Mouse (Mus musculus) forebrain, embryonic 10.5 days (tissue): ENCODE measurements around the gene Kmt2c. TPM values are rescaled to one million over a fixed set of nuclear protein-coding genes. Genes with fewer than 3 reads are reported as not detected.

ENCODE experiments used
- DNase-seq: peaks from one replicate; pipeline ENCODE4 v3.0.0-alpha.2; 2017; ENCODE audit warnings: low spot score; ENCODE audit errors: extremely low spot score
- H3K27ac ChIP-seq: fragments of 300-500 bp; sonication (generic); 2 replicates; pipeline ENCODE4 v1.5.1; 2016; ENCODE audit warnings: mild to moderate bottlenecking
- H3K27me3 ChIP-seq: fragments of 300-500 bp; sonication (generic); 2 replicates; pipeline ENCODE4 v1.6.1; 2016; ENCODE audit warnings: mild to moderate bottlenecking; ENCODE audit not compliant: poor library complexity, severe bottlenecking
- H3K36me3 ChIP-seq: fragments of 300-500 bp; sonication (generic); replicated peaks from 2 replicates; pipeline ENCODE4 v1.6.1; 2016; ENCODE audit warnings: mild to moderate bottlenecking, moderate library complexity
- H3K4me1 ChIP-seq: fragments of 300-500 bp; sonication (generic); 2 replicates; pipeline ENCODE4 v1.6.1; 2016
- H3K4me3 ChIP-seq: fragments of 300-500 bp; sonication (generic); 2 replicates; pipeline ENCODE4 v1.5.1; 2016; ENCODE audit warnings: mild to moderate bottlenecking, moderate library complexity
- H3K9me3 ChIP-seq: fragments of 300-500 bp; sonication (generic); 2 replicates; pipeline ENCODE4 v1.6.1; 2016; ENCODE audit warnings: mild to moderate bottlenecking, moderate library complexity
- WGBS: fragments of 180-500 bp; shearing (Covaris S2); methylation state at CpG from one replicate; pipeline ENCODE4 v1.1.7; 2016; 5-methylcytosine and 5-hydroxymethylcytosine counted together
- polyA plus RNA-seq: library from polyadenylated mRNA; unstranded; fragments of >200 nt; fragmentation: Nextera tagmentation; extraction: Ambion mirVana; gene quantifications from 2 replicates; pipeline ENCODE4 v1.2.1, GENCODE M21; 2016

The Kmt2c gene
- polyA plus RNA-seq = 9.9 and 12.0 TPM in 2 replicates

DNA sequence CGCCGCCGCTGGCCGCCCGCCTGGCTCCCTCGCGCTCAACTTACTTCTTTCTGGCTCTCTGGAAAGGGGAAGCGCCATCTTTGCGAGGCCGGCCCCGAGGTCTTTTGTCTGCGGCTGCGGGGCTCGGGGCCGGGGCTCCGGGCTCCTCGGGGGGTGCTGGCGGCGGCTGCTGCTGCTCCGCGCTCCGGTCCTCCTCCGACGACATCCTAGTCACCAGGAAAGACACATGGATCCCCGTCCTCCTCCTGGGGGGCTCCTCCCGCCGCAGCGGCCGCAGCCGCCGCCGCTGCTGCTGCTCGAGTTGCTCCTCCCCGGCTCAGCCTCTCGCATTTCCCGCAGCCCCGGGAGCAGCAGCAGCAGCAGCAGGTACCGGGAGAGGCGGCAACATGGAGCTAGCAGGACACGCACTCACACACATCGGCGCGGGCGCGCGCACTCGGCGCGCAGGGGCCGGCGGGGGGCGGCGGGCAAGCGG, at the start of gene Kmt2c:
TSS of gene Kmt2c (minus strand) at position 438 of the 475 bp plus-strand sequence.
- Histone ChIP-seq H3K4me1 (peaks cover 18% of the 10 kb centered on the region), H3K27me3 (peaks cover 9% of the 10 kb centered on the region; the same call in 1 of the 2 replicates), H3K9me3 (no peaks in the 10 kb centered on the region), H3K4me3 (peak within 1 kb of the TSS; percentile 94), H3K36me3 (no peaks in the 10 kb centered on the region), H3K27ac (peak within 1 kb of the TSS; percentile 97)
- peak; percentile 78 for DNase-seq
- 5% methylated on average over 54 of the region's 54 CpGs for WGBS

GRCm38 (mm10) chr5:25546912-25547311, 48.3 kb upstream of the Kmt2c start:
- 92% methylated on average over 2 of the region's 2 CpGs for WGBS
- H3K36me3 ChIP-seq = no peaks in the 10 kb centered on the region
- H3K9me3 ChIP-seq = no peaks in the 10 kb centered on the region; the same call in 1 of the 2 replicates
- no peak overlapping the region for H3K4me3 ChIP-seq
- H3K27me3 ChIP-seq = no peaks in the 10 kb centered on the region
- DNase-seq = no peak
- no peaks in the 10 kb centered on the region for H3K4me1 ChIP-seq
- no peak overlapping the region for H3K27ac ChIP-seq

DNA sequence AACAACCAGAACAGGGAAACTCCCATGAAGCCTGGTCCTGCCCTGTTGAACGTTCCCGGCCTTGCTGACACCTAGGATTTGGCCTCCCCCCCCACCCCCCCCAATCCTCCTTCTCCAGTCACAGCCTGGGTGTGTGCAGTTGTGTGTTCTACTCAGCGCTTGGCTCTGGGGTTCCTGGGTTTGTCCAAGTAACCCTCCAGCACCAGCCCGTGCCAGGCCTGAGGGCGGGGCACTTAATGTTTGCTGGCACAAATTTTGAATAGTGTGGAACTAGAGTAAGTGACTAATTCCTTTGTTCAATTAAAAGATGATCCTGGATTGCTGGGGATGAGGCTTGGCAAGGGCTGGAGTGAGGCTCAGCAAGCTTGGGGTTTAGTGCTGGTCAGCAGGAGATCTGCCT, 46.0 kb upstream of the Kmt2c start:
- DNase-seq = no peak
- H3K9me3 ChIP-seq = no peaks in the 10 kb centered on the region; the same call in 1 of the 2 replicates
- no peaks in the 10 kb centered on the region for H3K27me3 ChIP-seq
- no peak overlapping the region for H3K27ac ChIP-seq
- no peaks in the 10 kb centered on the region for H3K36me3 ChIP-seq
- no peak overlapping the region for H3K4me3 ChIP-seq
- no peaks in the 10 kb centered on the region for H3K4me1 ChIP-seq
- WGBS = 92% methylated on average over 5 of the region's 5 CpGs

GRCm38 (mm10) chr5:25544061-25544460, 45.5 kb upstream of the Kmt2c start:
- no peak for DNase-seq
- H3K4me1 ChIP-seq = no peaks in the 10 kb centered on the region
- H3K36me3 ChIP-seq = no peaks in the 10 kb centered on the region
- H3K9me3 ChIP-seq = no peaks in the 10 kb centered on the region; the same call in 1 of the 2 replicates
- H3K4me3 ChIP-seq = no peak overlapping the region
- 92% methylated on average over 3 of the region's 3 CpGs for WGBS
- no peaks in the 10 kb centered on the region for H3K27me3 ChIP-seq
- H3K27ac ChIP-seq = no peak overlapping the region

- WGBS = 75% methylated on average over 2 of the region's 2 CpGs
- H3K27me3 ChIP-seq = no peaks in the 10 kb centered on the region
- H3K4me3 ChIP-seq = no peak overlapping the region
- H3K27ac ChIP-seq = no peak overlapping the region
- H3K9me3 ChIP-seq = peaks cover 6% of the 10 kb centered on the region; the same call in 1 of the 2 replicates
- peaks cover 3% of the 10 kb centered on the region; the same call in 1 of the 2 replicates for H3K4me1 ChIP-seq
- DNase-seq = no peak
- H3K36me3 ChIP-seq = no peaks in the 10 kb centered on the region
Measured at GRCm38 (mm10) chr5:25541661-25542060, 43.1 kb upstream of the Kmt2c start.

- no peak for DNase-seq
- Histone ChIP-seq H3K27me3 (no peaks in the 10 kb centered on the region), H3K4me1 (peaks cover 10% of the 10 kb centered on the region; the same call in 1 of the 2 replicates), H3K36me3 (no peaks in the 10 kb centered on the region), H3K4me3 (no peak overlapping the region), H3K27ac (no peak overlapping the region), H3K9me3 (peaks cover 6% of the 10 kb centered on the region; the same call in 1 of the 2 replicates)
- WGBS = 84% methylated on average over 3 of the region's 3 CpGs
Measured at GRCm38 (mm10) chr5:25540921-25541320, 42.3 kb upstream of the Kmt2c start.

- H3K36me3 ChIP-seq = no peaks in the 10 kb centered on the region
- H3K4me1 ChIP-seq = peaks cover 10% of the 10 kb centered on the region; the same call in 1 of the 2 replicates
- no peak for DNase-seq
Measured at GRCm38 (mm10) chr5:25540412-25540811, 41.8 kb upstream of the Kmt2c start.

GRCm38 (mm10) chr5:25536921-25537409, 38.4 kb upstream of the Kmt2c start:
- H3K4me3 ChIP-seq = no peak overlapping the region
- DNase-seq = no peak
- WGBS = 47% methylated on average over 6 of the region's 6 CpGs
- peaks cover 6% of the 10 kb centered on the region; the same call in 1 of the 2 replicates for H3K9me3 ChIP-seq
- H3K27me3 ChIP-seq = no peaks in the 10 kb centered on the region
- H3K27ac ChIP-seq = no peak overlapping the region
- H3K4me1 ChIP-seq = peaks cover 10% of the 10 kb centered on the region; the same call in 1 of the 2 replicates
- H3K36me3 ChIP-seq = no peaks in the 10 kb centered on the region

More at GRCm38 (mm10) chr5:25540412-25540811, 41.8 kb upstream of the Kmt2c start:
- Histone ChIP-seq H3K27ac (no peak overlapping the region), H3K27me3 (no peaks in the 10 kb centered on the region), H3K9me3 (peaks cover 6% of the 10 kb centered on the region; the same call in 1 of the 2 replicates), H3K4me3 (no peak overlapping the region)

GRCm38 (mm10) chr5:25536451-25536850, 37.9 kb upstream of the Kmt2c start:
- DNase-seq = no peak
- Histone ChIP-seq H3K4me3 (no peak overlapping the region), H3K4me1 (peaks cover 10% of the 10 kb centered on the region; the same call in 1 of the 2 replicates), H3K27me3 (no peaks in the 10 kb centered on the region), H3K27ac (no peak overlapping the region), H3K36me3 (no peaks in the 10 kb centered on the region), H3K9me3 (peaks cover 6% of the 10 kb centered on the region; the same call in 1 of the 2 replicates)
- 53% methylated on average over 2 of the region's 2 CpGs for WGBS

DNA sequence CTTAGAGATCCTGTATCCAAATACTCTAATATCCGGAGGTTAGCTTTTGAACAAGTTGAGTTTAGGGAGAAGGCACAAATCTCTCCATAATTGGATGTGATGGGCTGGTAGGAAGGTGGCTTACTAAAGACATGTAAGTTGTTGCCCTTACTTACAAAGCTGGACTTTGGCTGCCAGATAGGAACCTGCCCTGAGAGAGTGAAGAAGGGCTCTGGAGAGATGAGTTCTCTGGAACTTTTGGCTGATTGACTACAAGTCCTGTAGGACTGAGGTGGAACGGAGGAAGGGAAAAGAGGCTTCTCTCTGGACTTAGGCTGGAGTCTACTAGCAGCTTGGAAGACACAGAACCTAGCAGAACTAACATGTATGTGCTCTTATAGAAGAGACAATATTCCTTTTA, 37.0 kb upstream of the Kmt2c start:
- H3K4me3 ChIP-seq = no peak overlapping the region
- 83% methylated on average over 2 of the region's 2 CpGs for WGBS
- no peaks in the 10 kb centered on the region for H3K36me3 ChIP-seq
- no peaks in the 10 kb centered on the region for H3K27me3 ChIP-seq
- peaks cover 15% of the 10 kb centered on the region for H3K4me1 ChIP-seq
- no peak for DNase-seq
- H3K27ac ChIP-seq = no peak overlapping the region
- H3K9me3 ChIP-seq = peaks cover 6% of the 10 kb centered on the region; the same call in 1 of the 2 replicates

- DNase-seq = no peak
- peaks cover 6% of the 10 kb centered on the region; the same call in 1 of the 2 replicates for H3K9me3 ChIP-seq
- peaks cover 23% of the 10 kb centered on the region for H3K4me1 ChIP-seq
- WGBS = 89% methylated on average over 5 of the region's 5 CpGs
- no peak overlapping the region for H3K27ac ChIP-seq
- H3K36me3 ChIP-seq = no peaks in the 10 kb centered on the region
- H3K4me3 ChIP-seq = no peak overlapping the region
- H3K27me3 ChIP-seq = no peaks in the 10 kb centered on the region
Measured at GRCm38 (mm10) chr5:25533298-25533697, 34.7 kb upstream of the Kmt2c start.

DNA sequence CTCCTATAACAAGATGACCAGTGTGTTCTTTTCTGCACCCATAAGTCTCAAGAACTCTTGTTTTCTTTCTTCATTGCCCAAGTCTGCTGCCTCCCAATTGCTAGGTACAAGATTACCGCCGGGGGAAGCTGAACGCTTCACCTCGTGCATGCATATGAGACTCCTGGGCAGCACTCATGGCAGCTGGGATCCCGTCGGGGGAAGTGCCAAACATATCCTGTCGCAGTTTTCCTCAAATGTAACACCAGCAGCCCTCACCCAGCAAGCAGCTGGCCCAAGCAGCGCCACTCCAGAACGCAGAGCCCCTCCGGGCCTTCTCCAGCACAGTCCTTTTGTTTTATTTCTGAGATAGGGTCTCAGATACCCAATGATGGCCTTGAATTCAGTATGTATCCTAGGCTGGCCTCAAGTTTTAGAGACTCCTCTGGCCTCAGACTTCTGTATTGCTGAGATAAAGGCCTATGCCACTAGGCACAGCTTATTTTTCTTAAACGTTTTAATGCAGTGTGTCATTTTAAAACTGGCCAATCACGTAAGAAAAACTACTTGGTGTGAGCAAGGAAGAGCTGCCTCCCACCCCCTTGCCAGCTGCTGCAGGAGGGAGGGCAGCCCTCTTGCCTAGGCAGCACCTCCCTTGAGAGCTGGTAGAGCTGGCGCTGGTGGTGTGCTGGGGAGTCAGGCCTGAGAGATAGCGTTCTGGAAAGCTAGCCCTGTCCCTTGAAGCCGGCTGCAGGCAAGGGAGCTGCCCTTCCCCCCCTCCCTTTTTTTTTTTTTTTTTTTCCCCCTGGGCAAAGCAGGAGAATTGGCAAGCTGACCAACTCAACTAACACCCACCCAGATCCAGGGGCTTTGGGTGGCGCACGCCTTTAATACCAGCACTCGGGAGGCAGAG, 33.9 kb upstream of the Kmt2c start:
- DNase-seq = no peak
- H3K4me1 ChIP-seq = peaks cover 29% of the 10 kb centered on the region
- 64% methylated on average over 16 of the region's 18 CpGs for WGBS
- H3K27me3 ChIP-seq = no peaks in the 10 kb centered on the region
- no peak overlapping the region for H3K4me3 ChIP-seq
- no peaks in the 10 kb centered on the region for H3K36me3 ChIP-seq
- no peak overlapping the region for H3K27ac ChIP-seq
- peaks cover 3% of the 10 kb centered on the region; the same call in 1 of the 2 replicates for H3K9me3 ChIP-seq

DNA sequence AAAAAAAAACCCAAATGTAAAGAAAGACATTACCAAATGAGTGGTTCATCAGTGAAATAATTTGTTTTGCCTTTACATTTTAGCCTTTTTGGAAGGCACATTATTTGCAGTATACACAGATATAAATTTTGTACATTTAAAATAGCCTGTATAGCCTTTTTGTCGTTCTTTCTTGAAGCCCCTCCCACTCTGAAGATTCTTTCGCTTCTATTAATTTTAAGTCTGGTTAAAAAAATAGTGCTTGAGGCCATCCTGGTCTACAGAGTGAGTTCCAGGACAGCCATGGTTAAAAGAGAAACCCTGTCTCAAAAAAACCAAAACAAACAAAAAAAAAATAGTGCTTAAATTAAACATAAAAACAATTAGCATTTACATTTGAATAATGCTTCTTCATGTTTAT, 32.0 kb upstream of the Kmt2c start:
- Histone ChIP-seq H3K9me3 (no peaks in the 10 kb centered on the region), H3K27me3 (no peaks in the 10 kb centered on the region), H3K4me3 (peak overlapping the region; percentile 73), H3K36me3 (no peaks in the 10 kb centered on the region), H3K27ac (peak overlapping the region; percentile 94), H3K4me1 (peaks cover 25% of the 10 kb centered on the region)
- DNase-seq = no peak
- 44% methylated on average over 2 of the region's 2 CpGs for WGBS
